Mouse (Mus musculus) gastrocnemius, adult 18-20 months (tissue): ENCODE results near the gene Mus81. TPM values are rescaled to one million over a fixed set of nuclear protein-coding genes. Genes with fewer than 3 reads are reported as not detected.

Experiments used
- DNase-seq: peaks from one replicate; pipeline ENCODE4 v3.0.0; 2021; ENCODE audit warnings: low spot score
- total RNA-seq, 2 experiments: library from RNA; stranded (reverse); gene quantifications; 2 replicates each; pipeline ENCODE4 v1.2.3; 2021

The Mus81 gene
- total RNA-seq, 2 experiments from 2014 or later: 18.3 to 22.1 TPM

GRCm38 (mm10) chr19:5472857-5473256 lies 15.3 kb downstream of the Mus81 start:
- no peak for DNase-seq

- DNase-seq: no peak
Observed at GRCm38 (mm10) chr19:5471846-5472245, 16.4 kb downstream of the Mus81 start.

GRCm38 (mm10) chr19:5468374-5468773 lies 19.8 kb downstream of the Mus81 start, which contains the start of gene Ctsw:
TSS of gene Ctsw (minus strand) at chr19:5468507.
- DNase-seq: no peak

- no peak for DNase-seq
Observed at GRCm38 (mm10) chr19:5466916-5467500, 21.2 kb downstream of the Mus81 start.

- no peak for DNase-seq
Observed at GRCm38 (mm10) chr19:5465037-5465436, 23.2 kb downstream of the Mus81 start.

- DNase-seq: peak; percentile 44
Observed at GRCm38 (mm10) chr19:5463791-5464562, 24.2 kb downstream of the Mus81 start.

- DNase-seq: no peak
Observed at GRCm38 (mm10) chr19:5463212-5463611, 25.0 kb downstream of the Mus81 start.

GRCm38 (mm10) chr19:5461411-5461810 lies 26.8 kb downstream of the Mus81 start:
- DNase-seq: no peak

- peak; percentile 92 for DNase-seq
Observed at GRCm38 (mm10) chr19:5460465-5460911, 27.7 kb downstream of the Mus81 start, which contains the start of gene Fibp. TSS of gene Fibp (plus strand) at chr19:5460615.

GRCm38 (mm10) chr19:5459896-5460295 lies 28.3 kb downstream of the Mus81 start:
- no peak for DNase-seq

GRCm38 (mm10) chr19:5459019-5459418 lies 29.2 kb downstream of the Mus81 start:
- DNase-seq: no peak

GRCm38 (mm10) chr19:5457746-5458442 lies 30.3 kb downstream of the Mus81 start, which contains the start of gene Ccdc85b:
TSS of gene Ccdc85b (minus strand) at chr19:5457894.
- no peak for DNase-seq

- DNase-seq: peak; percentile 95
Observed at GRCm38 (mm10) chr19:5456922-5457745, 31.1 kb downstream of the Mus81 start.

- no peak for DNase-seq
Observed at GRCm38 (mm10) chr19:5456241-5456921, 31.8 kb downstream of the Mus81 start.

GRCm38 (mm10) chr19:5455568-5455967 lies 32.6 kb downstream of the Mus81 start:
- DNase-seq: no peak

- DNase-seq: no peak
Observed at GRCm38 (mm10) chr19:5455037-5455436, 33.2 kb downstream of the Mus81 start.

- no peak for DNase-seq
Observed at GRCm38 (mm10) chr19:5451766-5452165, 36.4 kb downstream of the Mus81 start.

GRCm38 (mm10) chr19:5449673-5450072 lies 38.5 kb downstream of the Mus81 start:
- no peak for DNase-seq

- DNase-seq: no peak
Observed at GRCm38 (mm10) chr19:5448354-5449150, 39.6 kb downstream of the Mus81 start.
